Mouse (Mus musculus) adrenal gland, postnatal 4 days (tissue): ENCODE results near the gene Mvk. TPM values are rescaled to one million over a fixed set of nuclear protein-coding genes. Genes with fewer than 3 reads are reported as not detected.

Experiments
- DNase-seq, 2 experiments: peaks; one replicate each; pipeline ENCODE4 v3.0.0; 2021 to 2022; ENCODE audit warnings: low spot score in 2 of 2, mixed read lengths in 2 of 2
- long read RNA-seq, 2 experiments: library from polyadenylated mRNA; stranded (forward); transcript quantifications; one replicate each; pipeline ENCODE4 v2.0.0; 2021
- total RNA-seq, 2 experiments: library from RNA; stranded (reverse); gene quantifications; 2 replicates each; pipeline ENCODE4 v1.2.3; 2021

Mvk gene
- 10 to 100 TPM; 21.5 to 23.6 TPM for total RNA-seq
- long read RNA-seq, experiment 1, transcript Mvk-201 (11 exons, 1,660 nt): major isoform, 11 of 31 reads
- long read RNA-seq, experiment 1, partial matches to known transcripts: 7 of 31 reads
- long read RNA-seq, experiment 1, other reads (novel, unspliced or antisense): 11 of 31 reads
- long read RNA-seq, experiment 2, transcript Mvk-201 (11 exons, 1,660 nt): major isoform, 21 of 43 reads
- long read RNA-seq, experiment 2, partial matches to known transcripts: 13 of 43 reads
- long read RNA-seq, experiment 2, other reads (novel, unspliced or antisense): 8 of 43 reads

DNA sequence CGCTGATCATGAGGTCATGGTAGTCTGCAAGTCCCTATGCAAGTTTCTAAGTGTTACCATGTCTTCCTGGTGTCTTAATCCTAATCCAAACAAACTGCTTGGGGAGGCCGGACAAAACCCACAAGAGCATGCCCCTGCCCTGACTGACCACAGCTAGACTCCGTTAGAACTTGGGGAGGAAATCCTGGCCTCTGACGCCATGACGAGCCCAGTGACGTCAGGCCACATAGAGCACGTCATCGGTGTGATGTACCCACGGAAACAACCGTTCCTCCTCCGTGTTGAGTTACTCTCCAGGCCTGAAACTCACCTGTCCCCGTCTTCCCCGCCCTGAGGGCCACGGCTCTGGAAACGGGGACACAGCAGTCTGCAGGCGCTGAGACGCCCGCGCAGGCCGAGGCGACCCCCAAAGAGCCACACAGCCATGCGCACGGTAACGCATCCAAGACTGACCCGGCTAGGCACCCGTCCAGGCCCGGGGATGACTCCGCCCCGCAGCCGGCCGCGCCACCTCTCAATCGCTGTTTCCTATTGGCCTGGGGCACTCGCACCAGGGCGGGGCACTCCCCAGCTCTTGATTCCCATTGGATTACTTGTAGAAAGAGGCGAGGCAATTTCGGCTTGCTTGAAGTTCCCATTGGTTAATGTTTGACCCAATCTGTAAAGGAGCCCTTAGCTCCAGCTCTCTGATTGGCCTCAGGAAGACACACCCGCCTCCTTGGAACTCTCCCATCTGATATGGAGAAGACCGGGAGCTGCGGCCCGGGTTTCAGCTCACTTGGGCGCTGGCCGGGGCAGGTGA lies at the start of gene Mvk, which contains the start of gene Mmab:
Gene Mvk, plus strand, starts transcription at position 704 of the 802 bp plus-strand sequence.
Gene Mmab, minus strand, starts transcription at position 495 of the 802 bp plus-strand sequence.
- DNase-seq: peak; percentile 95 to 96

DNA sequence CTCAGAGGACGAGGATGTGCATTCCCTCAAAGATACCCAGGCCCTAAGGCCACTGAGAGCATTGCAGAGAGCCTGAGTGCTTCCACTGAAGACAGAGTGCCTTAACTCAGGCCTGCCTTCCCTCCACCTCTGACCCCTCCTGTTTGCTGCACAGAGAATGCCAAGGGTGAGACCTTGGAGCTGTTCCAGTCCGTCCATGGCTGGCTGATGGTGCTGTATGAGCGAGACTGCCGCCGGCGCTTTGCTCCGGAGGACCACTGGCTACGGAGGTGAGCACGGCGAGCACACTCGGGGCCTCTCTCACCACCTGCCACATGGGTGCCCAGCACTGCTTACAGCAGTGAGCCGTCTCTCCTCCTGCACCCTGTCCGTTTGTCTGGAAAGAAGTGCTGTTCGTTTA lies 37.5 kb upstream of the Mvk start:
- peak in 1 of 2 experiments; percentile 49 for DNase-seq

DNA sequence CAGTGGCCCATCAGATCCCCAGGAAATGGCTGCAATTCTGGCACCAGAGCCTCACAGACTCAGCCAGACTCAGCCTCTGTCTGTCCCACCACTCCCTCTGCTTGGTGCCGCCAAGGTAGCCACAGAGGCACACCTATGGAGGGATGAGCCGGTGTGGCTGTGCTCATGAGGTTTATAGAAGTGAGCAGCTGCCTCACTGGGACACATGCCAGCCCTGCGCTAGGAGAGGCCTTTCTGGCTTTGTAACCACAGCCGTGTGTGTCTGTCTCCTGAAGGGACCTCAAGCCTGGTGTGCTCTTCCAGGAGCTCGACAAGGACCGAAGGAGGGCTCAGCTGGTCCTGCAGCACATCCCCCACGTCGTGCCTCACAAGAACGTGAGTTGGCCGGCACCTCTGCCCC lies 36.8 kb upstream of the Mvk start:
- DNase-seq: no peak

DNA sequence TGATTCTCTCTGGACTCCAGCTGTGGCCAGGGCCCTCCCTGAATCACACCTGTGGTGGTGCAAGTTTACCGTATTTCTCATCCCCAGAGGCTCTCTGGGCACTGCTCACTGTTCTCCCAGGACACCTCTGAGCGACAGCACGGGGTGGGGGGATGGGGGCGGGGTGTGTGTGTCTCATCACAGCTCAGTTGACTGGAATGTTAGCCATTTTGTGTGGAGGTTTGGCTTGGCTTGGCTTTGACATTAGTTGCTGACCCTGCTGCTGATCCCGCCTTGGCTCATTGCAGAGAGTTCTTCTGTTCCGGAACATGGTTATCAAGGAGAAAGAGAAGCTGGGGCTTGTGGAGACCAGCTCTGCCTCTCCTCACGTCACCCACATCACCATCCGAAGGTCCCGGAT lies 36.3 kb upstream of the Mvk start:
- DNase-seq: no peak

DNA sequence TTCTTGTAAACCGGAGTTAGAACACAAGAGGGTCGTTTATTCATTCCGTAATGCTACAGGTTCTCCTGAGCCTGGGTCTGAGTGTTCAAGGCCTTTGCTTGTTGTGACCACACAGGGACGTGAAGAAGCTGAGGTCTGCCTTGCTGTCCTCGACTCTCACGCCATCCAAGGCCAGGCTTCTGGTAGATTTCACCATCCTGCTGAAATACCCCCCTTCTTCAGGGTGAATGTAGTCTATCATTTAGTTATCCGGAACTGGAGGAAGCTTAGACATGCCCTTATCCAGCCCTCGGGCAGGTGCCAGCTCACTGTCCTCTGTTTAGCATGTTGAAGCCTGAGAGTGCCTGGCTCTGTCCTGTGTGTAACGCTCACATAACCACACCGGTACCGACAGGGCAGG lies 35.2 kb upstream of the Mvk start:
- no peak for DNase-seq

DNA sequence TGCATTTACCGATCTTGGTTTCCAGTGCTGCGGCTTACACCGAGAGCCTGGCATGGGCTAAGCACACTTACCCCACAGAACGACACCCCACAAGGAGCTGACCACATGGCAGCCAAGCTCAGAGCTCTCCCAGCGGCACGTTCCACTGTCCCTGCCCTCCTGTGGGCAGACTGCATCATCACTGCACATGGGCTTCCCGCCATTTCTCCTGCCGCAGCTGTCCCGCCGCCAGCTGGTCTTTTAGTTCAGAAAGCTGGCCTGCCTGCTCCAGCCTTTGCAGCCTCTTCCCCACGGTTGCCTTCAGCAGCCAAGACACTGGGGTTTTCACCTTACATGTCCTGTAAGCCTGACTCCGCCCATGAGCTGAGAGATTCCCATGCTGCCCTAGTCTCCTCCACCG lies 33.6 kb upstream of the Mvk start:
- DNase-seq: no peak

DNA sequence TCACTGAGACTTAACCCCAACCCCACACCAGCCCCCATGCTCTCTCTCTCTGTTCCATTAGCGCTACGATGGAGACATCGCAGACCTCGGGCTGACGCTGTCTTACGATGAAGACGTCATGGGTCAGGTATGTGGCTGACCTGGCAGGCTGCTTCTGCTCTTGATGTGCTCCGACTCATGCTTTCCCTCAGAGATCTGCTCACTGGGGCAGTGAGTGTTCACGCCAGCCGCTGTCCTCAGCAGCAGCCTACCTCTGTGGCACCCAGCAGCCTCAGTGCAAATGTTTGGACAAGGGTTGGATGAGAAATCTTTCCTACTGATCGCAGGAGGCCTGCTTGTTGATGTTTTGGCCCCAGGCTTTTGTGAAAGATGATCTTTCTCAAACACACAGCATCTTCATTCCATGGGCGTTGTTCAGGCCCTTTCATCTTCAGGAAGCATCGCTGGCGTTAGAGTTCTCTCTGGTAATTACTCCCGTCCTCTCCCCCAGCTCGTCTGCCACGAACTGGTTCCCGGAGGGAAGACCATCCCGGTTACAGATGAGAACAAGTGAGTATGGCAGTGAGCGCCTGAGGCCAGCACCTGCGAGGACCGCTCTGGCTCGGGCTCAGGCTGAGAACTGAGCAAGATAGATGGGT lies 31.6 kb upstream of the Mvk start:
- DNase-seq: no peak

DNA sequence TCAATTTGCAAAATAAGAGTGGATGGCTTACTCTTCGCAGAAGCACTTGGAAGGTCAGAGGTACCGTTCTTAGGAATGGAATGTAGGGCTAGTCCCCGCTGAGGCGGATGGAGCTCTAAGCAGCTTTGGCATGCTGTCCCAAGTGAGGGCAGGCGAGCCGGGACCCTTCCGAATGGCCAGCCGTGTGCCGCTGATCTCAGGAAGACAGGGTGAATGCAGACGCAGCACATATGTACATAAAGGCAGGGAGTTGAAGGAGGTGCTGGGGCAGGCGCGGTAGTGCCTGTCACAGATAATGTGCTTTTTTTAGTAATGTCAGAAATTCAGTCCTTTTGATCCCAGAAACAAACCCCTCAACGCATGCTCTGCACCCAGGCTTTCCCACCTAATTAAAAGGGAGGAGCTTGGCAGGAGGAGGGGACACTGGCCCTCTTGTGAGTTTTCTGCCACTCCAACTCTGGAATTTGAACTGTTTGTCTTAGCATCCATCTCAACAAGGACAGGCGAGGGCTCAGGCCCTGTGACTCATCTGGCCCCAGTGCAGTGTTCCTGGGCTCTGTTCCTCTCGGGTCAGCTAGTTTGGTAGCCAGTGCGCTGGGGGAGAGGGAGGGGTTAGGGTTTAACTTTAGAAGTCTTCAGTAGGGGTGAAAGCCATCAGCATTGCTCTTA lies 30.9 kb upstream of the Mvk start:
- DNase-seq: no peak

DNA sequence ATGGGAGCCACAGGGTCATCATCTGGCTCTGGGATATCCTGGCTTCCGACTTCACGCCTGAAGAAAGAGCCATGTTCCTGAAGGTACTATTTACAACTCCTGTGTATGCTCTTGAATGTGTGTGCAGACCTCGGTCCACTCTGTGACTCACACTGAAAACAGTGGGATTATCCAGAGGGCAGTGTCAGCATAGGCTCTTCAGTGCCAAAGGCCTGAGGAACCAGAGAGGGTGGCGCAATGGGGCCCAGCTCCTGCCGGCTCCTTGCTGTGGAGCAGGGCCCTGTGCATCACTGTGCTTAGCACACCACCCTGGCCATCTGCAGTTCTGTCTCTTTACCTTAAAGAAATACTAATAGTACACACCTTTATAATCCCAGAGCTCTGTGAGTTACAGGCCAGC lies 28.5 kb upstream of the Mvk start:
- DNase-seq: no peak

DNA sequence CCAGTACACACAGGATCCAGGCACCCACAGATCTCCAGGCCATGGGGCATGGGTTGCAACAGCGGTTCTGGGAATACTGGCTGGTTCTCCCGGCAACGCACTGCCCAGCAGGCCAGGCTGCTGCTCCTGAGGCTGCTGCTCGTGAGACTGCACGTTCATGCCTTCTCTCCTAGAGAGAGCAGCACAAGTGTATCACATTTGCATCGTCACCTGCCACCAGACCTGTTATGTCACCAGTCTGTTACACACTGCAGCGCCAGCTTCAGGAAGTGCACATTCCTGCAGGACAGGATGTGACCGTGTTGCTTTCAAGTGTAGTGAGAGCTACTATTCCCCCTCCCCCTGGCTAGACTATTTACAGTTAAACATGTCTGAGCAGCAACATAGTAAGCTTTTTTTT lies 27.2 kb upstream of the Mvk start:
- DNase-seq: no peak

DNA sequence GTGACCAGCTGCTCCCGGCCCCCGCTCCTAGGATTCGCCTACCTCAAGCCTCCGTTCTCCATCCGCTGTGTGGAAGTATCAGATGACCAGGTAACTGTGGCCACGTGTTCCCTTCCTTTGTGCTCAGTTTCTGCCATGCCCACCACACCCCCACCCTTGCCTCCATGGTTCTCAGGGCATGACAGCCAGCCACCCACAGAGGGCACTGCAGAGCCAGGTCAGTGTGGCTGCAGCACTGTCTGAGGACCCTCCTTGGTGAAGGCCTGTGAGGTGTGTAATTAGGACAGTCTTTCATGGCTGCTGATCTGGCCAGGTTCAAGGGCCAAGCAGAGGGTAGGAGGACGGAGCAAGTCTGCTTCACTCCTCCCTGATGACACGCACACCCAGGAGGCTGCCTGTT lies 25.5 kb upstream of the Mvk start:
- no peak for DNase-seq

DNA sequence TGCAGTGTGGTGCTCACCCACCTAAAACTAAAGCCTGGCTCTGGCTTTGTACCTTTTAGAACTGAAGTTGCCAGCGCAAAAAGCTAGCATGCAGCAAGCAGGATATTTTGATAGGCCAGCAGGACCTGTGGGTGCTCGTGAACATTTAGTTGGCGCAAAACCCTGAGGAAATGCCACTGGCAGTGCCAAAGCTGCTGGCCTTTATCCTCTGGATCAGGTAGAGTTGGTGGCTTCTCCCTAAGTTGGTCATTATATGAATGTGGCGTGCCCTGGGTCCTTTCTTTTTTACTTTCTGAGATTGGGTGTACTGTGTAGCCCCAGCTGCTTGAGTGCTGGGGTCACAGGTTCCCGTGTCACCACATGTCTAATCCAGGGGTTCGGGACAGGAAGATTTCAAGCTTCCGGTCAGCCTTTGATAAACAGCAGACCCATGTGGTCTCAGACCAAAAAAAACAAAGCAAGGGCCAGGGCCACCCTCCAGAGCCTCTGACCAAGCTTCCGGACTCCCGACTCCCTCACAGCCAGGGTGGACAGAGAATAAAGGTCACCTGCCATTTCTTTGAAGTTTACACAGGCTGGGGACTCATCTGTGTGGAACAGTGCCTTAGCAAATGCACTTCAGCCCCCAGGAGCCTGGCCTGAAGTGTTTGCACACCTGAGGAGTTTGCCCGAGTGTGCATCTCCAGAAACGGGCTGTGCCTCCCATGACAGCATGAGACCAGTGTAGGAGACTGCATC lies 22.3 kb upstream of the Mvk start:
- DNase-seq: no peak

DNA sequence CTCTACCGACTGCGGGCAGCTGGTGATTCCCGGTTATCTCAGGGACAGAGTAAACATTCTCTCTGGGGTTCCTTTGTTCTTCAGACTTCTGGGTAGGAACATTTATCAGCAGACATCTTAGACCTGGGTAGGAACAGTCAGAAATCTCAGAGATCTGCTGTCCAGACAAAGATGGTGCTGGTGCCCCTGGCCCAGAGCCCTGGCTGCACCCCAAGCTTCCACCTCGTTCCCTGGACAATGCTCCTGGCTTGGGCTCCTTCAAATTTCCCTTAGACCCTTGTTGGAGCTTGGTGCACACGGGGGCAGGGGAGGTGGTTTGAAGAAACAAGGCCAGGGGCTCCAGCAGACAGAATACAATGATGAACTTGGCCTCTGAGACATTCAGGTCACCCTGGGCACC lies 21.5 kb upstream of the Mvk start:
- DNase-seq: no peak

DNA sequence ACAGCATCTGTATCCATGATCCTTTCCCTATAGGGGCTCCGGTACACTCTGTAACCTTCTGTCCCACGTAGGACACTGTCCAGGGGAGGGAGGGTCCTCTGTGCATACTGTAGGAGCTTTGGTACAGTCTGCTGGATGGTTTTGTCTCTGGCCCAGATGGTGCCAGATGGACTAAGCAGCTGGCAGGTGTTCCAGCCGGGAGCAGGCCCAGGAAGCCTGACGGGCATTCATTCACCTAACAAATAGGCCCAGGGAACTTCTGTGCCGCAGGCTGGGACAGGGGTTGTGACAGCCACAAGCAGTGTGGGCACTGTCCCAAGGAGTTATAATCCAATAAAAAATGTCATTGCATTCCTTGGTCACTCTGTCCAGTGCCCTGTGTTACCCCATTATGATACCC lies 20.1 kb upstream of the Mvk start:
- DNase-seq: no peak

DNA sequence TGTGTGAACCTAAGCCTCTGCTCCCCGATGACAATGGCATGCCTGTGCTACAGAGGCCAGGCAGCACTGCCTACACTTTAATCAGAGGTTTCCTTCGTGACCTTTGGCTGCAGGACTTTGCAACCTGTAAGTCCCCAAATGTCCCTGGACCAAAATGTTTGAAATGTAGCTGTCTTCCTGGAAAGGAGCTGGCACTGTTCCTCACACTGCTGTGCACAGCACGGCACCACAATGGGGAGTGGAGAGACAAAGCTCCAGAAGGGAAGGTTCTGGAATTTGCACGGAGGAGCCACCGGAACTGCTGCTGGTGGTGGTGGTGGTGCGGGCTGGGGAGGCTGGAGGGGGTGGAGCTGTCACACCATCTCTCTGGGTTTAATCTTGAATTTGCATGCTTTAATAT lies 17.3 kb upstream of the Mvk start:
- no peak for DNase-seq

DNA sequence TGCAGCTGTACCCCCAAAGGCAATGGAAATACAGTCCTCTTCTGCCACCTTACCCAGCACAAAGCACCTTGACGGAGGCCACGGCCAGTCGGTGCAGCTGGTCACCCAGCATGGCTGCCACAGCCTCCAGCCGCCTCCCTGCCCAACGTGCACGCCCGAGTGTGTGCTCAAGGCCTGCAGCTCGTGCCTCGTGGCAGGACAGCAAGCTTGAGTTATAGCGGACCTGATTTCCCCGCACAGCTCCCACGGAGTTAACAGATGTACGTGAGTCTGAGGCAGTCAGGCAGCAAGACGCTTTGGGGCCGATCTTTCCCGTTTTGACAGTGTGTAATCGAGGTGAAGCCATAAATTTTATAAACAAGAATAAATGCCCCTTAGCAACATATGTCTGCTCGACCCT lies 15.4 kb upstream of the Mvk start:
- no peak for DNase-seq

DNA sequence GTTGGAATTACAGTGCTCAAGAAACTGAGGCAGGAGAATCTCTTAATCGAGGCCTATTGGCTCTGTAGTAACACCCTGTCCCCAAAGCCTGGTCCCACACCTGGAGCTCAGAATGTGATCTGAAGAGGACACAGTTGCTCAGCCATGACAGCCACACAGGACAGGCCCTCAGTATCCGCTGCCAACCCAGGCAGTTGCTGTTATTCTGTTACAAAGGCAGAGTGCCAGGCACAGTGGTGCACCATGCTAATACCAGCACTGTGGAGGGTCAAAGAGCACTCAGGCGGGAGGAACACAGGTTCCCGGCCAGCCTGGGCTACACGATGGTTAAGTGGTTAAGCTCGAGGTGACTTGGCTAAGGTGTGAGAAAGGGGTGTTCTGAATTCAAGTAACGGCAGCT lies 14.3 kb upstream of the Mvk start:
- DNase-seq: no peak

DNA sequence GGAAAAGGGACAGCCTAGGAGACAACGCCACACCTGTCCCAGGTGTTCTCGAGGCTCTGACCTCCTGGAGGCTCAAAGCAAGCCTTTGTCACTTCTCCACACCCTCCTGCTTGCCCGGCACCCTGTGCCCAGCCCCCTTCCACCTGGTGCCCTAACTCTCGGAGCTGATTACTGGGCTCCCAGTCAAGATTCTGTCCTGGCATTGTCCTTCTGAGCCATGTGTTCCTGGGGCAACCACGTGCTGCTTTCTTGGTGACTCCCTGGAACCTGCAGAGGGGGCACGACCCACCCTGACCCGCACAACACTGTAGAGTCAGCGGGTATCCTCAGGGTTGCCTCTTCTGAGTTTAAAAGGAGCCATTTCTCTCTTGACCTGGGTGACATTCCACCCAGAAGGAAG lies 9.7 kb upstream of the Mvk start:
- DNase-seq: no peak

DNA sequence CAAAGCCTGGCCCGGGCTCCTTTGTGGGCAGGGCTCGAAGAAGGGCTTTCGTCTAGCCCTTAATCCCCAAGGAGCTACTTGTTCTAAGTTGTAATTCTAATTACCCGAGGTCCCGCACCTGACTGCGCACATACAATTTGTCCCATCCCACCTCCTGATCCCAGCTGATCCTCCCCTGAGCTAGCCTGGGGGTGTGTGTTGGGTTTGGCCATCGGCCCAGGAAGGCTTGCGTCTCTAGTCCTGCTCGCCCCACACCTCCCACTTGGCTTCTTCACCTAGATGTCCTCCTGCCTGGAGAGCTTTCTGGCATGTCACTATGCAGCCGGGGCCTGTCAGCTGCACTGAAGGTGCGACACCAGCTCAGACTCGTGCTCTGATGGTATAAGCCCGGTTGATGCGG lies 8.5 kb upstream of the Mvk start:
- DNase-seq: no peak

DNA sequence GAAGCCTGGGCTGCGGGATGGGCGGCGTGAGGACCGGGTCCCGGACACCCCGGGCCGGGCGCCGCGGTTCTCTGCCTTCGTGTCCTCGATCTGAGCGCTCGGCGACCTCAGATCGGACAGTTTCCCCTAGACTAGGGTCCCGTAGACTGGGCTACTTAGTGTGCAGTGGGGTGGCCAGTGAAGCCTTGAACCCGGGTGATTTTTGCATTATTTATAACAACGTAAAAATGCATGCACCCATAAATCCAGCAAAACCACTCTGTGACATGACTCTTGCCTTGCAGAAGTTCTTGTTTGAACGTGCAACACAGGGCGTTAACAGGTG lies 261 bp downstream of the Mvk start:
- DNase-seq: no peak

DNA sequence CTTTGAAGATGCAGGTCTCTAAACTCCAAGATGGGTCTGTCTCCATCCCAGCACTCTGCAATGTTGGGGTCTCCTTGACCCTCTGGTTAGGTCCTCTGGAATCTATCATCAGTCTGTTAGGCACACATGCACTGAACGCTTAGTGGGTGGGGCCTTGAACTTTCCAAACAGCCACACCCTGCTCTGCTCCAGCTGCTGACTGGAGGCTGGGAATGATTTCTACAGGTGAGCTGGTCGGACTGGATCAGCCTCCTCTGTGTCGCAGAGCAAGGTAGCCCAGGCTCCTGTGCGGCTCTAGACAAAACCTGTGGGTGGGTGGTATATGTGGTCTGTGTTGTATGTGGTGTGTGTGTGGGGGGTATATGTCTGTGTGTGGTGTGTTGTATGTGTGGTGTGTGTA lies 4.9 kb downstream of the Mvk start:
- no peak for DNase-seq
